Mouse (Mus musculus) frontal cortex, postnatal 10 days (tissue): ENCODE measurements around the gene Atp2c2.

ENCODE experiments used
- DNase-seq, 2 experiments: peaks; one replicate each; pipeline ENCODE4 v3.0.0; 2022; ENCODE audit warnings: low spot score in 2 of 2, mixed read lengths in 1 of 2

Gene Atp2c2

DNA sequence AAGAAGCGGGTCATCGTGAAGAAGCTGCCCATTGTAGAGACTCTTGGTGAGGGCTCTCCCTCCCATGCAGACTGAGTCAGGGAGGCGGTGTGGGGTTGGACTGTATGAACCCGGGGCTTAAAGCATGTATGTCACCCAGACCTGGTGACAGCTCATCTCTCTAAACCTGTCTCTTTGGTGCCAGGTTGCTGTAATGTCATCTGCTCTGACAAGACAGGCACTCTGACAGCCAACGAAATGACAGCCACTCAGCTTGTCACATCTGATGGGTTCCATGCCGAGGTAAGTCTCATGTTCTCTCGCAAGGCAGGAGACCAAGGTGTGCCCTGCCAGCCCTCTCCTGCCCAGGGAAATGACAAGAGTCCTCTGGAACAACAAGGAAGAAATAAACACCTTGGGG, 42.6 kb downstream of the Atp2c2 start:
- DNase-seq: no peak

DNA sequence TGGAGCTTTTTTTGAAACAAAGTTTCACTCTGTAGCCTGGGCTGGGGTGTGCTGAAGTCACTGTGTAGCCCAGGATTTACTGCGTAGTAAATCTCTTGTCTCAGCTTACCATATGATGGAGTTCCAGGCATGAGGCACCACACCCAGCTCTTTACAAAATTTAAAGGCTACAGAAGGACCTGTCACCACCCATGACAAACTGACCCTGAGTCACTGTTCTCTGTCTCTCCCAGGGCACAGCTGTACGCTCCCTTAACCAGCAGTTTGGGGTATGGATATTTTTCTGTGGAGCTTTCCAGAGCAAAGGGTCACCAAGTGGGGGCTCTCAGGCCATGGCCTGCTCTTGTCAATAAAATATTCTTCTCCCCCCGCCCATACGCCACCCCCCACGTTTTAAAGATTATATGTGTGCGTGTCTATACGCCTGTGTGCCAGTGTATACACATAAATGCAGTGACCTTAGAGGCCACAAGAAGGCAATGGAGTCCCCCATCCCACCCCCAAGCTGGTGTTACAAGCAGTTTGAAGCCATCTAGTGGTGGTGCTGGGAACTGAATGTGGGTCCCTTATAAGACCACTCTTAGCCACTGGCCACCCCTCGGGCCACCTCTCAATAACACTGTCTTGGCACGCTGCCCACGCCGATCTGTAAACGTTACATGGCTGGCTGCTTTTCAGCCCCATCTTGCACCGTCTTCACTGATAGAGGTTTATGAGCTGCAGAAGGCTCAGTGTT, 43.6 kb downstream of the Atp2c2 start:
- peak; percentile 22 to 25 for DNase-seq

GRCm38 (mm10) chr8:119744604-119745003, 44.8 kb downstream of the Atp2c2 start:
- no peak for DNase-seq

GRCm38 (mm10) chr8:119755238-119756146, 55.7 kb downstream of the Atp2c2 start:
- no peak for DNase-seq

- DNase-seq: no peak
Observed at GRCm38 (mm10) chr8:119756147-119756461, 56.3 kb downstream of the Atp2c2 start.

- DNase-seq: no peak
Observed at GRCm38 (mm10) chr8:119756538-119756937, 56.7 kb downstream of the Atp2c2 start.

DNA sequence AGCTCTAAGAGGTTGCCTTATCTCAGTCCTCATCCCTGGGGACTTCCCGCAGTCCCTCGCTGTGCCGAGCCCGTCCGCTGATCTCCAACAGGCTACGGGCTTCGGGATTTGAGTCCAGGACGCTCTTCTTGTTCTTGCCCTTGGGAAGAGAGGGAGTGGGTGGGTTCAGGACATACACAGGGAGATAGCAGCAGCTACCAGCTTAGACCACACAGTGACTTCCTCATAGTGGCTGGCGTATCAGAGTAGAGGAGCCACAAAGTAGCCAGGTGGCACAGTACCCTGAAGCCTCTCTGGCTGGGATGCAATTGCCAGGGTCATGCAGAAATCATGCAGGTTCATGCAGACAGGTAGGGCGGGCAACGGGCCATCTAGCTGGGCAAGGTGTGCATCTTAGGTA, 61.9 kb downstream of the Atp2c2 start:
- no peak for DNase-seq

GRCm38 (mm10) chr8:119762226-119763220, 62.7 kb downstream of the Atp2c2 start:
- no peak for DNase-seq

GRCm38 (mm10) chr8:119765311-119765710, 65.5 kb downstream of the Atp2c2 start:
- DNase-seq: no peak

- no peak for DNase-seq
Observed at GRCm38 (mm10) chr8:119765761-119766444, 66.1 kb downstream of the Atp2c2 start.

DNA sequence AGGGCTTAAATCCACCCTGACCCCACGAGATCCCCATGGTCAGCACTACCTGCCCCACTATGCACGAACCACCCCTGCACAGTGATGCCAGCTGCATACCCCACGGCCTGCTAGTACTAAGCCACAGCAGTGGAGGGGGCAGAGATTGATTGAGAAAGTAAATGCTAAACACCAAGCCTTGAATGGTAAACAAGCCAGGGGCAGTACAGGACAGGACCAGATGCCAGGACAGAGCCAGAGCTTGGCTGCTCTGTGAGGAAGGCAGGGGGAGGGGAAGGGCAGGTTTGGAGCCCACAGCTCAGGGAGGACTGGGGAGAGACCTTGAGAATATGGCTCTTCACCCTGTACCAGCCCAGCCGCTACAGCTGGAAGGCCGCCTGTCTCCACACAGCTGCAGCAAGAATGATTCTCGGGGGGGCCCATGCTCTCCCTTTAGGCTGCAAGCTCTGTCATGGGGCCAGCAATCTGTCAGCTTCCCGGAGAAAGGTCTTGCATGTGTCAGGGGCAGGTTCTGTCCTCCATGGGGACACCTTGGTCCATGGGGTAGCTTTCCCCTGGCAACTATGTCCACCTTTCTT, 76.9 kb downstream of the Atp2c2 start:
- no peak for DNase-seq

- peak in 1 of 2 experiments; percentile 40 for DNase-seq
Observed at GRCm38 (mm10) chr8:119777765-119778164, 78.0 kb downstream of the Atp2c2 start.

DNA sequence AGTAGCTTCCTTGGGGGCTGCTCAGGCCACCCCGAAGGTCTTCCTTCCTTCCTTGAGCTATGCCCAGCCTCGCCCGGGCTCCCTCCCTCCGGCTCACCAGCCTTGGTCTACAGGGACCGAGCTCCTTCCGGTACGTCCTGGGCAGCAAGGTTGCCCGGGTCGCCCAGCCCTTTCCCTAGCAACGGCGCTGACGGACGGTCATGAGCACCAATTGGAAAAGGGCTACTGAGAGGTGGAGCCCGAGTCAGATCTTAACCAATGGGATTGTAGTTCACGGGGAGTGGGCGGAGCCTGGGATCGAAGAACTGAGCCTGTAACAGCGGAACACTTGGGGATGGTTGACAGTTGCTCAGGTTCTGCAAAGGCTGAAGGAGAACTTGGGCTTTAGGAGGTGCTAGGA, 78.5 kb downstream of the Atp2c2 start, which contains the start of gene Tldc1:
Gene Tldc1, minus strand, starts transcription at position 154 of the 400 bp plus-strand sequence.
- DNase-seq: peak; percentile 96 to 99

GRCm38 (mm10) chr8:119779013-119779737, 79.4 kb downstream of the Atp2c2 start:
- DNase-seq: peak; percentile 61 to 78

GRCm38 (mm10) chr8:119780402-119781049, 80.7 kb downstream of the Atp2c2 start:
- no peak for DNase-seq

- no peak for DNase-seq
Observed at GRCm38 (mm10) chr8:119781086-119781840, 81.5 kb downstream of the Atp2c2 start.

DNA sequence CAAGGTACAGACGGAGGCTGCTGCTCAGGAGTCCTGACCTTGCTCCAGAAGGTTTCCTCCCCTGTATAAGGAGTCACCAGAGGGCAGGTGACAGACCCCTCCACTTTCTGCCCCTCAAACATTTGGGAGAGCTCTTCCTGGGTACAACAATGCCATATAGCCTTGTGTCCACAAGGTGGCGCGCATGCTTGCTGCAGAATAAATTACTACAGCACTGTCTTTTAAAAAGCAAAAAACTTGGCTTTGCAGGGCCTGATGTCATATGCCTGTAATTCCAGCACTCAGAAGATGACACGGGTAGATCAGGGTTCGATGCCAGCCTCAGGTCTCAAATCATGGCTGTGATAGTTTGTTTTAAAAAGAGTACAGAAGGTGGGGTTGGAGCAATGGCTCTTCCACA, 82.9 kb downstream of the Atp2c2 start:
- peak; percentile 59 to 80 for DNase-seq

DNA sequence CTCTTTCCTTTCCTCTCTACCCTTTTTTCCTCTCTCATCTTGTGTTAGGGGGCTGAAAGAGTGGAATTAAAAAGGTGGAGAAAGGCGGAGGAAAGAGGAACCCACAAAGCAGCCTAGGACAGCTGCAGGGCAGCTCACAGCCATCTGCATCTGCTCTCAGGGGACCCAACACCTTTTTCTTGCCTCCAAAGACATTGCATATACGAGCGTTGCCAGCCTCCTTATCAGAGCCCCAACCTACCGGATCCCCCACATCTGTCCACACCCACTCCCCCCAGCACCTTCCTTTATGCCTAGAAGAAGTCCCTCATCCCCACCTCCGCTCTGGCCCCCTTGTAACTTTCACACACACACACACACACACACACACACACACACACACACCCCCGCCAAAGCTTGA, 83.8 kb downstream of the Atp2c2 start:
- no peak for DNase-seq

- DNase-seq: no peak
Observed at GRCm38 (mm10) chr8:119784141-119784574, 84.3 kb downstream of the Atp2c2 start.
